Mouse (Mus musculus) CD4-positive, CD25-positive, alpha-beta regulatory T cell, adult 2 months (primary cell): Measurements from ENCODE around the gene Cped1.

Source experiments
- DNase-seq: peaks from one replicate; pipeline ENCODE4 v3.0.0-alpha.2; 2012; ENCODE audit warnings: low read depth, low spot score

Cped1 gene

DNA sequence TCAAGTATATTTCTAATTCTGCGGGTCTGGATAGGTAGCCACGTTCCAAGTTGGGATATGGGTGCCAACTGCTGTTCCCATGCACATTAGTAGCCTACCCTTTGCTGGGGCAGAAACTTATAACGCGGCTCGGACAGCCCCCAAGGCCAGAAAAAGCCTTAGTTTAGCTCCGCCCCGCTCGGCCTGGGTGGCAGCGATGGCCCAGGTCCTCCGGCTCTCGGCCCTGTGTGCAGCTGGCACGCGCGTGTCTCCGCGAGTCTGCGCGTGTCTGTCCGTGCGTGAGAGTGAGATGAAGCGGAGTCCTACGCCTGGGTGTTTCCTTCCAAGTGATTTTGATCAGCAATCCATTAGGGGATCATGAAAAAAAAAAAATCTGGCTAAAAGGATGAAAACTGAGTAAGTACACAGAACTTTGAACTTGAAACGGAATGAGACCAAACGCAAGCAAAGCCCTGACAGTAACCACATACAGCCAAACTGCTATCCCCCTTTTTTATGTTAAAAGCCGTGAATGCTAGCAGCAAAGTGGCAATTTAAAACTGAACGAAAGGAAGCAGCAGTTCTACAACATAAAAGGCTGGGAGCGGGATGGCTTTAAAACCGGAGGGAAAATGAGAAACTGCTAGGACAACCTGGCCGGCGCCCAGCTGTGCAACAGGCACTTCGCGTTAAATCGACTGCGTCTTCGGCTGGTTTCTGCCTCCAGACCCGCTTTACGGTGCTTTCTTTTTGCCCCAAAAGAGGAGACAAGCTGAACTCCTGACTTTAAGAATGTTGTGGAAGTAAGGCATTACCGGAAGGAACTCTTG lies at the start of gene Cped1:
TSS of gene Cped1 (plus strand) at position 185 of the 809 bp plus-strand sequence.
- DNase-seq = peak; percentile 17

GRCm38 (mm10) chr6:21937981-21938635 lies 47.6 kb upstream of the Cped1 start:
- no peak for DNase-seq

DNA sequence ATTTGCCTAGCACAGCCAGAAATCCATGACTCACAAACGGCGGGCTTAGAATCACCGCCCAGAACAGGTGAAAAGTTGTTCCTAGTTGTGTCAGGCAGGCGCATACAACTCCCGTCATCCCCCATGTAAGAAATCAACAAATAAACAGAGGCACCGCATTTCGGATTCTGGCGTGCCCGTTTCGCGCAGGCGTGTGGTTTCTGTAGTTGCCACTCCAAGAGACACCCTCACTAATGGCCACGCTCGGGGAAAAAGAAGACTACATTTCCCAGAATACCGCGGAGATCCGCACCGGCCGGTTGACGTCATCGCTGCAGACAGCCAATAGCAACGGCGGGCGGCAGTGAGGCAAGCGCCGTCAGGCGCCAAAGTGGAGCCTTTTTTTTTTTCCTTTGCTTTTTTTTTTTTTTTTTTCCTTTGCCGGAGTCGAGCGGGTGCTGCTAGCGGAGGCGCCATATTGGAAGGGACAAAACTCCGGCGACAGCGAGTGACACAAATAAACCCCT lies 36.4 kb upstream of the Cped1 start, which contains the start of gene Ing3:
TSS of gene Ing3 (plus strand) at position 346 of the 506 bp plus-strand sequence.
- peak; percentile 99 for DNase-seq

DNA sequence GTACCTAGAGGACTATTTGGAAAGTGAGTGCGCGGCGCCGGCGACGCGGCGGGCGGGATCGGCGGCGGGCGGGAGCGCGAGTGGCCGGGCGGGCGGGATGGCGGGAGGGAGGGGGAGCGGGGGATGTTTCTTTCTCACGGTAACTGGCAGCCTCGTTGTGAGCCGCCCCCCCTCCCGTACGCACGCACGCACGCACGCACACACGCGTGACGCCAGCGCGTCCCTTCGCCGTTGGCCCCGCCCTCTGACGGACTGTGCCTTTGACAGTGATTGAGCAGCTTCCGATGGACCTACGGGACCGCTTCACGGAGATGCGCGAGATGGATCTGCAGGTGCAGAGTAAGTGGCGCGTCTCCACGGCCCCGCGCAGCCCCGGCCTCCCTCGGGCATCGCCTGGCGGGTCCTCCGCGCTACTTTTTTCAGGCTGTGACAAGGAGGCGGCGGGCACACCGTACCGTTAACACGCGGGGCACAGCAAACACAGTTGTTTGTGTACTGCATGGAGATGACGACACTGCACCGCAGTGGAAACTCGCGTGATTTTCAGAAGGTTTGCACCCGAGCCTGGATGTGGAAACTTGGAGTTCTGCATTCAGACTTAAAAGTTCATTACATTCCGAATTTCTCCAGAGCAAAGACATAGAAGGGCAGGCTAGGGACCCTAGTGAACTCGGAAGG lies 35.8 kb upstream of the Cped1 start:
- DNase-seq = peak; percentile 100

- no peak for DNase-seq
These were observed 35.0 kb upstream of the Cped1 start for GRCm38 (mm10) chr6:21950676-21951075.

DNA sequence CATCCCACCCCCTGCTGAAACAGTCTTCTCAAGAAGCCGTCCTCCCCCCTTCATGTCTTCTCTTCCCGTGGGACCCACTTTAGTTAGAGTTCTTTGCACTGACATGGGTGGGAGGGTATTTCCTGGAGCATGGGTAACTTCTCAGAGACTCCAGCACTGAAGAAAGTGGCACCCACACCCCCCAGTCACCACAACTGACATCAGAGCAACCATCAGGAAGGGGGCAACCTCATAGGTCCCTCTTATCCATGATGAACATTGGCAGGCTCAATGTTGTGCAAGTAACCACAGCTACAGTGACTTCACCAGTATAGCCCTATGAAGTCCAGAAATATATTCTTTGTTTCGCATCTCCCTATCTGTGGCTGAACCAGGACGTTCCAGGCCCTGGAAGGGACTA lies 30.2 kb upstream of the Cped1 start:
- no peak for DNase-seq

- no peak for DNase-seq
These were observed 26.8 kb upstream of the Cped1 start for GRCm38 (mm10) chr6:21958922-21959321.

DNA sequence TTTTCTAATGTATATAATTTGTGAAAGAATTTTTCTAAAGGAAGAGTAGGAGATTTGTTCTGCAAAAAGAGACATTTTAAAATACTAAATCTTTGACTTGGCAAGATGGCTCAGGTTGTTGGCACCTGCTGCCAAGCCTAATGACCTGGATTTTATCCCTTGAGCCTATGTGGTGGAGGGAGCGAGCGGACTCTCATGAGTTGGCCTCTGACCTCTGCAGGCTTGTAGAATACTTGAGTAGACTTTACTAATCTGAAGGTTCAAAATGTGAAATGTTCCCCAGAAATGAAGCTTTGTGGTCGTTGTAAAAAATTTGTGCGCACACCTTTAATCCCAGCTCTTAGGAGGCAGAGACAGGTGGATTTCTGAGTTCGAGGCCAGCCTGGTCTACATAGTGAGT lies 25.8 kb upstream of the Cped1 start:
- no peak for DNase-seq

GRCm38 (mm10) chr6:21977532-21977931 lies 8.2 kb upstream of the Cped1 start:
- DNase-seq = no peak

DNA sequence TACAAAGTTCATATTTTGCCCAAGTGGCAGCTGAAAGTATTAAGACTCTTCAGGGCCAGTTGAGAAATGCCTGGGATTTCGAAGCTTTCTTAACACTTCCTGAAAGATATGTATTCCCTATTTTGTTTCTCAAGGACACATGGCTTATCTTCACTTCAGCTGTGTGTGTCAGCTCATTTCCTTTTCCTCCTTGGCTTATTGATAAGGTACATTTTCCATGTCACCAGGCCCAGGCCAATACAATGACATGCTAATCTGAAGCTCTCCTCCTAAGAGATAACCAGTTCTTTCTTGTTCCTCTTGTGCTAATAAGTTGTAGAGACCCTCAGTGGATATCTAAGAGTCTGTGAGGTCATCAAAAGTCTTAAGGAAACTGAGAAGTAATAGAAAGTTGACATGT lies 4.6 kb upstream of the Cped1 start:
- DNase-seq = no peak

- DNase-seq = peak; percentile 73
These were observed 555 bp upstream of the Cped1 start for GRCm38 (mm10) chr6:21984990-21985731.

DNA sequence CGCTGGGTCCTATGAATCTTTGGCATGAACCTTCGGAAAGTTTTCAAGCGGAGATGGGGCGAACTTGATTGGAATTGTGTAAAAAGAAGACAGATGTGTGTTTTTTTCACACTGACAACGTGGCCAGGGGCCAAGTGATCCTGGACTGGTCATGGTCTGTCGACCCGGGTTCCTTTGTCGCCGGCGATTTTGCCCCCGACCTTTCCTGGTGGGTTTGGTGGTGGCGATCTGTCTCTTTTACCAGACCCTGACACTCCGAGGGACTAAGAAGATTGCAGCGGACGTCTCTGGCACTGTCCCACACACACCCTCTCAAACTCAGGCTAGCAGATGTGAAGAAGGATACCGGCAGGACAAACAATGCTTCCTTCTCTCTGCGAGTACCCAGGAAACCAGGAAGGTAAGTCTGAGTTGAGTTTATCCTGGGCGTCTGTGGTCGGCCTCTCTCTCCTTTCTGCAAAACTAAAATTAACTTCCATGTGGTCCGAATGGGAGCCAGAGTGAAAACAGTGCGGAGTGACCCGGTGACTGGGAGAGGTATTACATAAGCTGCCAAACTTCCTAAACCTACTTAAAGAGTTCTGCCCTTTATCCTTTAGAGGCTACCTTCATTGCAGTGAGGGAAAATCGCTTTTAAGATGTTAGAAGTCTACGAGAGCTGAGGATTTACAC lies 1.1 kb downstream of the Cped1 start:
- no peak for DNase-seq

DNA sequence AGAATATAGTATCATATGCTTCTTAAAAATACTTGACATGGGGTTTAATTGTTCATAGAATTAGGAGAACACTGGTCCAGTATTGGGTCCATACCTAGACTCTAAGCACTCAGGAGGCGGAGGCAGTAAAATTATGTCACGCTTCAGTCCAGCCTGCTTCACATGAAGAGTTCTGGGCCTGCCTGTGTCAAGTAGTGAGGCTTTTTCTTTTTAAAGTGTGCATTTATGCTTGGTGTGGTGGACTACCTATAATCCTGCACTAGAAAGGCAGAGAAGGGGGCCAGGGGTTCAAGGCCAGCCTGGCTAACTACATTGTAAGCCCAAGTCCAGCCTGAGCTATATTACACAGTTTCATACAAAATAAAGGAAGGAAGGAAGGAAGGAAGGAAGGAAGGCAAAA lies 1.8 kb downstream of the Cped1 start:
- no peak for DNase-seq

DNA sequence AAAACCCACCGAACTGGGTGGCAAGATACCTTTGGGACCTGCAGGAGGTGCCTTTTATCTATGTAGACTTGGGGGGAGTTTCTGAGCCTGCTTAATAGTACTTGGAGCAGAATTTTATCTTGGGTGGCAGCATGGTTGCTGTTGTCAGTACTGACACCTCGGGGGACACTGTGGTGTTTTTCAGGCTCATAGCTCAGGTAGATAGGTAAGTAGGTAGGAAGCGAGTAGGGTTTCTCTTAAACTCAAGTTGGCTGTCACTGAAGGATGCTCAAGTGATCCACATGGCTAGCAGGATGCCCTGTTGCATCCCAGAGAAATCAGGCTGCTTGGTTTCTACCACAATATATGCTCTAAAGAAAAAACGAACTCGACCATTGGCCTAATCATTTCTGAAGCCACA lies 2.6 kb downstream of the Cped1 start:
- DNase-seq = no peak

DNA sequence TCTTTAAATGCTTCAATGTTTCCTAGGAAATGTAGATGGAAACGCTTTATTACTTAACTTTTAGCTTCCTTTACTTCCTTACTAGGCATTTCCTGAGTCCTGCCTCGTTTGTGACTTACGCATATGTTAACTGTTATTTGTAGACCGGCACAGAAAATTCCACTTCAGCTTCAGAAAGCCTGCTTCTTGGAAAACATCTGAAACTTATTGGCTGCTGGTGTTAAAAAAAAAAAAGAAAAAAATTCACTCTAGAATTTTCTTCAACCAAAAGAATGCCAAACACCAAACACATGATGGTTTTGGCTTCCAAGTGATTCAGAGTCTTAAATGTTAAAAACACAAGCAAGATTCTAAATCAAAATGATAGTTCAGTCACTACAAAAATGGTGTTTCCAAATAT lies 3.4 kb downstream of the Cped1 start:
- no peak for DNase-seq

DNA sequence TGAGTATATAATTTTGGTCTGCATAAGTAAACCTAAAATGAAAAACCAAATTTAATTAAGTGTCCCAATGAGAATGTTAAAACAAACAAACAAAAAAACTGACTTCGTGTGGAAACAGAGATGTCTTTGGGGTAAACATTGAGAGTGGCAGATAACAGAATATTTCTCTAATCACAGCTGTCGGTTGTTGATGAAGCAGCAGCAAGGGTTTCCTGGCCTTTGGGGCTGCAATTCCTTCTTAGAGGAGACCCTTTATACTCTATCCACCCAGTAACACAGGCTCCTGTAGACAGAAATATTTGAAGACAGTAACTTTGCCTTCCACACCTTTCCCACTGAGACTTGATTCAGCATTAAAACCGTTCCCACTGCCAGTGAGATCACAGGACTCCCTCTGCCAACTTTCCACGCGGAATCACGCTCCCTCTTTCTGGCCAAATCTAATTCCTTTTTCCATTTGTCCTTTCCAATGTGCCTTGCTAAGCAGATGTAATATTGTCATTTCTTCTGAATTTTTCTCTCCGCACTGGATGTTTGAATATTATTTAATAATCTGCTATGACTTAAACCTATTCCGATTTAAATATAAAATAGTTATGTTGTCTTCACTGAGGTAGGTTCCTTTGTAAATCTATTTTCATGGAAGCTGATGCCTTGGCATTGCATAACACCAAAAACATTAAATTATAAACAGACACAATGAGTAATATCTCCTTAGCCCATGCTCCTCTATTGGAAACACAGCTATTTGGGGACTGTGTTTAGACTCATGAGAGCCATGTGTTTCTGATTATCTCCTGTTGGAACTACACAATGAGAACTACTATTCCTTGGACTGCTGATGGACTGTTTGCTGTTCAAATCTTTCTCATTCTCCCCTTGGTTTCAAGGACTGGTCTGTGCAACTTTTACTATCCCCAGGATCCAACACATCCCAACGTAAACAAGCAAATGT lies 4.7 kb downstream of the Cped1 start:
- DNase-seq = no peak

- no peak for DNase-seq
These were observed 5.4 kb downstream of the Cped1 start for GRCm38 (mm10) chr6:21991151-21991550.

DNA sequence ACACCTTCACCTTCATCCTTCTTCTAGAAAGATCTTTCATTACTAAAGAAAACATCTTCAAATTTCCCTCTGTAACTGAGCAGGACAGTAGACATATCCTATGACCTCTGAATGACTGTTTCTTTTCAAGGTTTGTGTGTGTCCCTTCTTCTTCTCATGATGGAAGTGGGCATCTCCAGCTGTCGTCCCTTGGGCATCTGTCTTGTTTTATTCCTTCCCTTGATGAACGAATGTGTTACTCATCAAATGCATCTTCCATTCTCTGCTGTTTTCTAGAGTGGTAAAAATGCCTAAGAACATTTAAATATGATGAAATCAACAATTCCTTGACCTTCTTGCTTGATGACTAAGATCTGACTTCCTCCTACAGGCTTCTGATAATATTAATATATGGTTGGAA lies 7.4 kb downstream of the Cped1 start:
- no peak for DNase-seq

DNA sequence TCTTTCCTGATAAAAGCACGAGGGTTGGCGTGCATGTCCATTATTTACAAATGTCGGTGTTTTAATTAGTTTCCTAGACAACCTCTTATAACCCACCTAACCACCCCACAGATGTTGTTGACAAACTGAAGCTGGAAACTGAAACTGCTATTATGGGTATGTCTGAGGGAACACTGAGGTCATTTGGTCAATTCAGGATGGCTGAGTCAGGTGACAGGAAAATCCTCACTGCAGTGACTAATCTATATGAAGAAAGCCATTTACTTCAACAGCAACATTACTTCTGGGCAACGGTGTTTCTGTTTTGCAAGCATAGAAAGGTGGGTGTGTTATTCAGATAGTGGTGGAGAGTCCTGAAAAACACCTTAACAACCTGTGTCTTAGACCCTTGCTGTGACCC lies 12.4 kb downstream of the Cped1 start:
- no peak for DNase-seq

GRCm38 (mm10) chr6:21999025-21999424 lies 13.3 kb downstream of the Cped1 start:
- DNase-seq = no peak
